Mouse (Mus musculus): ENCODE data around the gene Cstf1. TPM values are rescaled to one million over a fixed set of nuclear protein-coding genes. Genes with fewer than 3 reads are reported as not detected.

The Cstf1 gene
- polyA plus RNA-seq, 1 experiment from 2014 or later, result 56.0 TPM

DNA sequence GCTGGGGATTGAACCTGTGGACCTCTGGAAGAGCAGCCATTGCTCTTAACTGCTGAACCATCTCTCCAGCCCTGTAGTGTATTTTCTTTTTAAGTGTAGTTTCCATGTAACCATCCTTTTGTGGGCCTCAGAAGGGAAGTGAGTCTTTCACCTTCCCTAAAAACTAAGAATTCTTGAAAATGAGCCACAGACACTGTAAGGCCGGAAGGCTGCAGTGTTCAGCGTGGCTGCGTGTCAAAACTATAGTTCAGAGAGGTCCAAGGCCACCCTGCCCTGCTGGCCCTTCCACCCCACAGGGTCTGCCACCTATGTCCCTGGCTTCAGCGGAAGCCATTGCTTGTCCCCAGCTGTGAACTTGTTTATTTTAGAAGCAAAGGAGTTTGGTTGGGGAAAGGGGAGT is 35.7 kb downstream of the Cstf1 start:
- no peaks in the 10 kb centered on the region for H3K36me3 ChIP-seq (replicated peaks)
- no peak for DNase-seq (ENCODE audit: extremely low spot score, low spot score)
- no peak overlapping the region for H3K4me3 ChIP-seq
- peaks cover 3% of the 10 kb centered on the region; the same call in 1 of the 2 replicates for H3K4me1 ChIP-seq
- WGBS, result 87% methylated on average over 4 of the region's 4 CpGs
- H3K27me3 ChIP-seq (ENCODE audit: poor library complexity, severe bottlenecking), result no peaks in the 10 kb centered on the region
- H3K9me3 ChIP-seq, result no peaks in the 10 kb centered on the region
- no peak overlapping the region for H3K27ac ChIP-seq

DNA sequence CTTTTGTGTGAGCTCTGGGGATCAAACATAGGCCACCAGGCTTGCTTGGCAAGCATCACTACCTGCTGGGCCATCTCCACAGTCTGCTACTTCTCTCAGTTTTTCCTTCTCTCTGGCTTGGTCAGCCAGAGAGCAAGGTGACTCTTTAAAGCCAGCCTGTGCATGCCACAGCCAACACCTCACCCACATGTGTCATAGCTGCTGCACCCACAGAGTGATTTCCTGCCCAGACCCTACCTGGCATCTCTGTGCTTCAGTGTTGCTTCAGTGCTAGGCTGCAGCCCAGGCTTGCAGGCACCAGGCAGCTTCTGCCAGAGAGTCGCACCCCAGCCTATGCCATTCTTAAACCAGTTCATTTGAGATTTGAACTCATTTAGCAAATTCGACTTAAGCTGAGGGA is 37.0 kb downstream of the Cstf1 start:
- H3K27me3 ChIP-seq (ENCODE audit: poor library complexity, severe bottlenecking), result no peaks in the 10 kb centered on the region
- no peak for DNase-seq (ENCODE audit: extremely low spot score, low spot score)
- peaks cover 12% of the 10 kb centered on the region for H3K4me1 ChIP-seq
- H3K27ac ChIP-seq, result no peak overlapping the region
- no peaks in the 10 kb centered on the region for H3K9me3 ChIP-seq
- 78% methylated on average over 2 of the region's 2 CpGs for WGBS
- no peak overlapping the region for H3K4me3 ChIP-seq
- no peaks in the 10 kb centered on the region for H3K36me3 ChIP-seq (replicated peaks)

DNA sequence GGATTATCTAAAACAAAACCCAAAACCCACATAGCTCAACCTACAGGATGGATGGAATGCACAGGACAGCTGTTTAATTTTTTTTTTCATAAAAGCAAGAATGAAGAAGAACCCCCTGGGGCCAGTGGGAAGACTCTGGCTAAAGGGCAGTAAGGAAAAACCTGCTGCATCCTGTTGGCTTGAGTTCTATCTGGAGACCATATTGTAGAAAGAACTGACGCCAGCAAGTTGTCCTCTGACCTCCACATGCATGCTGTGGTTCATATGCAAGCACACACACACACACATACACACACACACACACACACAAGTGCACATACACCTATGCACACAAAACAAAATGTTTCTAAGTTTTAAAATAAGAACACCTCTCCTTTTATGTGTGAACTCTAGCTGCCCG is 40.2 kb downstream of the Cstf1 start:
- 88% methylated on average over 2 of the region's 2 CpGs for WGBS
- H3K27me3 ChIP-seq (ENCODE audit: poor library complexity, severe bottlenecking), result no peaks in the 10 kb centered on the region
- H3K9me3 ChIP-seq, result no peaks in the 10 kb centered on the region
- H3K36me3 ChIP-seq (replicated peaks), result no peaks in the 10 kb centered on the region
- no peak overlapping the region for H3K27ac ChIP-seq
- no peak overlapping the region for H3K4me3 ChIP-seq
- no peak for DNase-seq (ENCODE audit: extremely low spot score, low spot score)
- H3K4me1 ChIP-seq, result peaks cover 27% of the 10 kb centered on the region

DNA sequence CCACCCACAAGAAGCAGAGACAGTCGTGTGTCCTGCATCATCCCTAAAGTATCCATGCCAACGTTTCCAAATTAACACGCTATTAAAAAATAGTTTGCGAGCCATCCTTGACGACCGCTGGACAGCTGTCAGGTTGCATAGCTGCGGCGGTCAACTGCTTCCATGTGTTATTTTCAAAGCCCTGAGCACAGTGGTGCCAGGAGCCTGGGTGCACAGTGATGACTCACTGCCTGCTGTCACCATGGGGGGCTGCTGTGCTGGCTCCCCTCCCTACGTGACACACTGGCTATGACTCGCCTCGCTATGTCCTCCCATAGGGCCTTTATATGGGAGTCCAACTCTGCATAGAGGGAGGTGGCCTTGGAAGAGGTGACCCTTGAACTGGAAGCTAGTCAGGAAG is 40.6 kb downstream of the Cstf1 start:
- Histone ChIP-seq H3K9me3 (no peaks in the 10 kb centered on the region), H3K4me1 (peaks cover 27% of the 10 kb centered on the region), H3K27ac (no peak overlapping the region), H3K4me3 (no peak overlapping the region), H3K36me3 (replicated peaks) (no peaks in the 10 kb centered on the region), H3K27me3 (ENCODE audit: poor library complexity, severe bottlenecking) (no peaks in the 10 kb centered on the region)
- DNase-seq (ENCODE audit: extremely low spot score, low spot score), result no peak
- 88% methylated on average over 11 of the region's 11 CpGs for WGBS

DNA sequence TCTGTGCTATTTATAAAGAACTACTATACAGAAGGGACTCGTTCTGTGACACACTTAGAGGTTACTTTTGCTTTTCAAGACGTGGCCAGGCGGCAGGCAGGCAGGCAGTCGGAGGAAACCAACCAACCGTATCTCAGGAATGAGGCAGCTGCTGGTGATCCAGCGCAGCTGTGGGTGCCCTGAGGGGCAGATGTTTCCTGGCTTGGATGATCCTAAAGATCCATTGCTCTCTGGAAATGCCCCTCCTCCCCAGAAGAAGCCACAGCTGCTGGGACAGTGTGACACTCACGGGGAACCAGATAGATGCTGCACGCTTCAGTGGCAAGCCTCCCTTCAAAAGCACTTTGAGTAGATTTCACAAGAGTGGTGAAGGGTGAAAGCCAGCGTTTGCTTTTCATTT is 42.0 kb downstream of the Cstf1 start:
- peak; percentile 31 for DNase-seq (ENCODE audit: extremely low spot score, low spot score)
- 14% methylated on average over 9 of the region's 9 CpGs for WGBS
- H3K4me3 ChIP-seq, result 0 out of 2 replicates have a peak overlapping the region, but pooled peaks have one; percentile 5

DNA sequence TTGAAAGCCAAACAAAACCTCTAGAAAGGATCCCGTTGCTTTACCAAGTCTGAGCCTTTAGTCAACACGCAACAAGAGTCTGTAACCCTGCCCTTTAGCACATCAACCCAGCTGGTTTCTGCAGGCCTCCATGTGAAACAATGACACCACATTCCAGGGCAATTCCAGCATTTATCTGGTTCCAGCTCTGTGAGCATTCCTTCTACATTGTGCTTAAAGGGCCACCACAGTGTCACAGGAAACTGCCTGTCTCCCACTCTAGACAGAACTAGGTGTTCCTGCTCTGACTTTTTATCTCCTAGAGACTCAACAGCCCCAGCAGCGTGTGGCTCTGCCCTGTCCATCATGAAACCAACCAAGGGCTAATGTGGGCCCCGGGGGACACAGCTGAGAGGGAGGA is 42.8 kb downstream of the Cstf1 start:
- H3K27ac ChIP-seq, result peak overlapping the region; percentile 51; the same call in 1 of the 2 replicates
- 32% methylated on average over 4 of the region's 4 CpGs for WGBS
- no peaks in the 10 kb centered on the region for H3K36me3 ChIP-seq (replicated peaks)
- H3K9me3 ChIP-seq, result no peaks in the 10 kb centered on the region
- no peaks in the 10 kb centered on the region for H3K27me3 ChIP-seq (ENCODE audit: poor library complexity, severe bottlenecking)
- peaks cover 27% of the 10 kb centered on the region for H3K4me1 ChIP-seq
- DNase-seq (ENCODE audit: extremely low spot score, low spot score), result no peak
- H3K4me3 ChIP-seq, result no peak overlapping the region

More for the DNA sequence above, 42.0 kb downstream of the Cstf1 start:
- H3K4me1 ChIP-seq, result peaks cover 27% of the 10 kb centered on the region
- no peaks in the 10 kb centered on the region for H3K9me3 ChIP-seq
- H3K36me3 ChIP-seq (replicated peaks), result no peaks in the 10 kb centered on the region
- peak overlapping the region; percentile 51; the same call in 1 of the 2 replicates for H3K27ac ChIP-seq
- no peaks in the 10 kb centered on the region for H3K27me3 ChIP-seq (ENCODE audit: poor library complexity, severe bottlenecking)

DNA sequence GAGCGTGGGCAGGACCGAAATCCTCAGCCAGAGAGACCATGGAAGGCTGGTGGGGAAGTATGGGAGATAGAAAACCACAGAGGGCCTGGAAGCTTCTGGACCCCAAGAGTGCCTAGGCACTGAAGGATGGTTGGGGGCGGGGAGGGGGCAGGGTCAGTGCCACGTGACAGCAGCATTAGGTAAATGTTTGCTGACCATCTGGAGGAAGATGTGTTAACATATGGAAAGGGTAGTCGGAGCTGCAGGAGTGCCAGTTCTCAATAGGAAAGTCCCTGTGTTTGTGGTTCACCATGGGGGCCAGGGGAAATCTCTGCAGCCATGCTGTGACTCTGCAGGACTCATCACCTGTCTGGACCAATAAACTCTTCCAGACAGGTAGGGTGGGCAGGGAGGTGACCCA is 43.4 kb downstream of the Cstf1 start:
- no peak overlapping the region for H3K27ac ChIP-seq
- 58% methylated on average over 5 of the region's 5 CpGs for WGBS

DNA sequence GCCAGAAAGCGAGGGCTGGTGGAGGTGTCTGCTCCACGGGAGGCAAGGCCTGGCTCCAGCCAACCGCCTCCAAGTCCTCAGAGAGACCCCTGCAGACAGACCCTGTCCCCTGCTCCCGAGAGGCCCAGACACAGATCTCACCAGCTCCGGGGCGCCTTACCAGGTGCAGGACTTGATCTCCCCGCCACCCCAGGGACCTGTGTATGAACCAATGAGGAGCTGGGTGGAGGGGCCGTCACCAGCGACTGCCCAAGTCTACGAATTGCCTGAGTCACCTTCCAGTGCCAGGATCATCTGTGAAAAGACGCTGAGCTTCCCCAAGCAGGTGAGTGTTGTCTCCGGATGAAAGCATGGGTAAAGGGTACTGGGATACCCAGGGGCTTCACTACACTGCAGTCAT is 45.7 kb downstream of the Cstf1 start:
- no peak for DNase-seq (ENCODE audit: extremely low spot score, low spot score)
- no peaks in the 10 kb centered on the region for H3K27me3 ChIP-seq (ENCODE audit: poor library complexity, severe bottlenecking)
- no peak overlapping the region for H3K27ac ChIP-seq
- H3K4me1 ChIP-seq, result peaks cover 31% of the 10 kb centered on the region
- no peaks in the 10 kb centered on the region for H3K36me3 ChIP-seq (replicated peaks)
- 58% methylated on average over 12 of the region's 12 CpGs for WGBS
- no peak overlapping the region for H3K4me3 ChIP-seq
- H3K9me3 ChIP-seq, result no peaks in the 10 kb centered on the region

More for the DNA sequence above, 43.4 kb downstream of the Cstf1 start:
- Histone ChIP-seq H3K4me3 (no peak overlapping the region), H3K9me3 (no peaks in the 10 kb centered on the region), H3K27me3 (ENCODE audit: poor library complexity, severe bottlenecking) (no peaks in the 10 kb centered on the region), H3K4me1 (peaks cover 31% of the 10 kb centered on the region), H3K36me3 (replicated peaks) (no peaks in the 10 kb centered on the region)
- no peak for DNase-seq (ENCODE audit: extremely low spot score, low spot score)

DNA sequence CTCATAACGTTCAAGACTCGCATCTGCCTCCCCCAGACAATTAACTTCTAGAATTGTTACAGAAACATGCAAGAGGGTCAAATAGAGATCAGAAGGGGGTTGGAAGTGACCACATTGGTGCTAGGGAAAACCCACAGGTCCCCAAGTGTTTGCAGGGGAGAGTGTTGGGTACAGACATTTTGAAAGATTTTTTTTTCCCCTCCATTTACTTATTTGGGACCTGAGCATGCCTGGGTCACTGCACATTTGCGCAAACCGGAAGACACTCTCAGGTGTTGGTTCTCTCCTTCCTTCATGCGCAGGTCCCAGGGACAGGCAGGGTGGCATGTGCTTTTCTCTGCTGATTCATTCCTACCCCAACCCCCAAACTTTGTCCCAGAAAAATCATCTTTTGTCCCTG is 46.4 kb downstream of the Cstf1 start:
- Histone ChIP-seq H3K9me3 (no peaks in the 10 kb centered on the region), H3K4me3 (no peak overlapping the region), H3K27me3 (ENCODE audit: poor library complexity, severe bottlenecking) (no peaks in the 10 kb centered on the region), H3K36me3 (replicated peaks) (no peaks in the 10 kb centered on the region), H3K27ac (no peak overlapping the region), H3K4me1 (peaks cover 28% of the 10 kb centered on the region)
- WGBS, result 89% methylated on average over 5 of the region's 5 CpGs
- DNase-seq (ENCODE audit: extremely low spot score, low spot score), result no peak

DNA sequence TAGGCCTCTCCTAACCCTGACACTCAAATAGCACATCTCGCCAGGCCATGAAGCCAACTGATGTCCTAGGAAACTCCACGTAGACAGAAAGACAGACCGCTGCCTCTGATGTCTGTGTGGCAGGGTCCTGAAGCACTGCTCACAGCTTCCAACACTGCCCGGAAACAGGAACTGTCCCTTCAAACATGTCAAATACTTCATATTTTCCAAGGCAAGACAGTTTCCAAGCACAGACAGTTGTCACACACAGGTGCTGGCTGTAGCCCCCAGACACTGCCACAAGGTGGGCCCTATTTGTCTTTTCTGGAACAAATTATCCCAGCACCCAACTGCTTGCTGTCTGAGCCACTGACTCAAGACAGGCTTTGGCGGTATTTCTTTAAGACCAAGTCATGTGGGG is 47.7 kb downstream of the Cstf1 start:
- DNase-seq (ENCODE audit: extremely low spot score, low spot score), result no peak
- Histone ChIP-seq H3K27ac (no peak overlapping the region), H3K9me3 (no peaks in the 10 kb centered on the region), H3K27me3 (ENCODE audit: poor library complexity, severe bottlenecking) (no peaks in the 10 kb centered on the region), H3K4me3 (no peak overlapping the region), H3K4me1 (peaks cover 15% of the 10 kb centered on the region), H3K36me3 (replicated peaks) (no peaks in the 10 kb centered on the region)
- WGBS, result 90% methylated on average over 5 of the region's 5 CpGs

DNA sequence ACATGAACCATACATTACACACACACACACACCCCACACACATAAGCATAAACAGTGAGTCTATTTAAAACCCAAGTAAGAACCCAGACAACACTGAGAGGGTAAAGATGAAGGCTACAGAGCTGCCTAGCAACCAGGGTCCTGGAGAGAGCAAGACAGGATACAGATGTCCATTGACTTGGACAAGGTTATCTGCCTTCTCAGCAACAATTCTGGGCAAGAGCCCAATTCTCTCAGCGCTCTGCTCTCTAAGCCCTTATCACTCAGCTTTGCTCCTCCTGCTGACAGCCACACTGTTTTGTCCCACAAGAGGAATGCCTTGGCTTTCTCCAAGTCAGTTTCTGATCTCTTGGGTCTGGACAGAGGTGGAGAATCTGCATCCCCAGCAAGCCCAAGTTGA is 60.1 kb downstream of the Cstf1 start:
- WGBS, result 97% methylated on average over 1 of the region's 1 CpGs
- Histone ChIP-seq H3K36me3 (replicated peaks) (no peaks in the 10 kb centered on the region), H3K9me3 (no peaks in the 10 kb centered on the region), H3K4me3 (no peak overlapping the region), H3K4me1 (no peaks in the 10 kb centered on the region), H3K27me3 (ENCODE audit: poor library complexity, severe bottlenecking) (no peaks in the 10 kb centered on the region), H3K27ac (no peak overlapping the region)
- no peak for DNase-seq (ENCODE audit: extremely low spot score, low spot score)

Other genes with a start within 250 kb of the Cstf1 start
- gene Mc3r, start 122.2 kb upstream of the Cstf1 start, polyA plus RNA-seq (2016; fragmentation: Nextera tagmentation; extraction: Ambion mirVana), result 0.10 TPM in 1 of 2 replicates, not detected in the other
- gene Fam210b, start 25.1 kb upstream of the Cstf1 start, polyA plus RNA-seq (2016; fragmentation: Nextera tagmentation; extraction: Ambion mirVana), result 15.7 and 16.6 TPM in 2 replicates
- gene Aurka, start 146 bp upstream of the Cstf1 start, polyA plus RNA-seq (2016; fragmentation: Nextera tagmentation; extraction: Ambion mirVana), result 224 and 227 TPM in 2 replicates
- 0.24 and 0.34 TPM in 2 replicates for gene Cass4, start 23.1 kb downstream of the Cstf1 start, polyA plus RNA-seq (2016; fragmentation: Nextera tagmentation; extraction: Ambion mirVana)
- gene Rtf2, start 69.9 kb downstream of the Cstf1 start, polyA plus RNA-seq (2016; fragmentation: Nextera tagmentation; extraction: Ambion mirVana), result 84.8 and 85.6 TPM in 2 replicates
- gene Gcnt7, start 87.9 kb downstream of the Cstf1 start, polyA plus RNA-seq (2016; fragmentation: Nextera tagmentation; extraction: Ambion mirVana), result 1.6 and 2.6 TPM in 2 replicates
- 0.50 and 0.55 TPM in 2 replicates for gene Fam209, start 101.8 kb downstream of the Cstf1 start, polyA plus RNA-seq (2016; fragmentation: Nextera tagmentation; extraction: Ambion mirVana)
- 38.2 and 43.2 TPM in 2 replicates for gene Tfap2c, start 178.9 kb downstream of the Cstf1 start, polyA plus RNA-seq (2016; fragmentation: Nextera tagmentation; extraction: Ambion mirVana)